Mouse (Mus musculus) myocyte (in vitro differentiated cells): Measurements from ENCODE around the gene Gm17409.

Source experiments
- CEBPB ChIP-seq: IDR thresholded peaks from 2 replicates; pipeline ENCODE4 v1.6.1; 2011; ENCODE audit warnings: mild to moderate bottlenecking, moderate library complexity; ENCODE audit not compliant: poor library complexity, insufficient read depth, severe bottlenecking
- E2F4 ChIP-seq: IDR thresholded peaks from one replicate; pipeline ENCODE4 v1.6.1; 2011; ENCODE audit warnings: mild to moderate bottlenecking, control low read depth, moderate library complexity; ENCODE audit not compliant: insufficient read depth
- POLR2A ChIP-seq: IDR thresholded peaks from one replicate; pipeline ENCODE4 v1.6.1; 2011; ENCODE audit warnings: low read depth, mild to moderate bottlenecking, control low read depth, moderate library complexity; ENCODE audit not compliant: insufficient read length
- REST ChIP-seq: IDR thresholded peaks from one replicate; pipeline ENCODE4 v1.6.1; 2011; ENCODE audit warnings: mild to moderate bottlenecking, control low read depth, moderate library complexity; ENCODE audit not compliant: insufficient read depth, insufficient read length
- TCF12 ChIP-seq: IDR thresholded peaks from one replicate; pipeline ENCODE4 v1.6.1; 2011; ENCODE audit warnings: mild to moderate bottlenecking, control low read depth; ENCODE audit not compliant: poor library complexity, insufficient read depth, severe bottlenecking

DNA sequence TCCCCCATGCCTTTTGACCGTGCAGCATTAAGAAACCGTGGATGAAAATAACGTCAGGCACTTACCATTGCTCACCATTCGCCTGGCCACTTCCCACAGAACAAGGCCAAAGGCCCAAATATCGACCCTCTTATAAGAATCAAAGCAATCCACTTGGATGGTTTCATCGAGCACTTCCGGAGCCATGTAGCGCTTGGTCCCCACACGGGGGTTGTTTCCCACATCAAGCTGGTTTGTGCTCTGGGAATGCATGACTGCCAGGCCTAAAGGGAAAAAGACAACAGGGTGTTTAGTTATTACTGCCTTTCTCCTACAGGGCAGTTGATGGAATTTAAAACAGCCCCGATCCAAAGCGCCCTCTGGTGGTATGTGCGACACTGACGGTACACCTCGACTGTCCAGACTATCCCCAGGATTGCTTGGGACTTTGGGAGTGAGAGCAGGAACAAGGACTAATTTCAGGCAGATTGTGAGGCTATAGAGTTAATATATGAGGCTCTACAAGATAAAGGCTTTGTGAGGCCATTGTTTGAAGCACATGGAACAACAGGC lies 11.0 kb upstream of the Gm17409 start:
- TF ChIP-seq CEBPB (no peak), POLR2A (no peak), TCF12 (no peak), E2F4 (no peak), REST (no peak)
